Mouse (Mus musculus): Measurements from ENCODE around the gene Olfr525.

Gene Olfr525

DNA sequence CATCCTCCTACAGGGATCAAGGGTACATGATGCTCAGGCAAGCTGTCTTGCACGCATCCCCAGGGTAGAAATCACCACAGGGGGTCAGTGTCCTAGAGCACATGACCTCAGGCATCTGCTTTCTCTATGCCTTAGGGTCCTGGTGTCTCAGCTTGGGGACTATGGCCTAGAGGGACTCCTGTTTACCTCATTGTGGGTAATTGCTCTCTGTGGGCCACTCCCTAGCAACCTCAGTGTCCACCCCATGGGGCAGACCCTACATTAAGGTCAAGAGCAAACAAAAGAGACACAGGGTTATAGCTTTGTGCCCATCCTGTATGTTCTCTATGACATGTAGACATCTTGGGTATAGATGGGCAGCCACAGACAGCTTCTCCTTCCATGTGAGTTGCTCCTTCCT lies at the start of gene Olfr525:
Gene Olfr525 (plus strand): TSS at position 301 of the 400 bp plus-strand sequence.
- in situ Hi-C loops (cut with MboI), result no loop called here

DNA sequence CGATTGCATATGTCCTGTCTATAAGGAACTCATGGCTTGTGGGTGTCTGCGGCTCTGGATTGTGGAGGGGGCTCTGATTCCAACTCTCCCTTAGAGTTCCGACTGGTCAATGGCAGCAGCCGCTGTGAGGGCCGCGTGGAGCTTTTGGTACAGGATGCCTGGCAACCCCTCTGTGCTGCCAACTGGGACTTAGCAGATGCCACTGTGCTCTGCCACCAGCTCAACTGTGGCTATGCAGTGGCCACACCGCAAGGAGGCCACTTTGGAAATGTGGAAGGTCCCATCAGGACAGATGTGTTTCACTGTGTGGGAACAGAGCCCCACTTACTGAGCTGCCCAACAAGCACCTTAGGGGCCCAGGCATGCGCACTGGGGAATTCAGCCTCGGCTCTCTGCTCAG lies 24.9 kb upstream of the Olfr525 start:
- in situ Hi-C loops (cut with MboI), result no loop called here

DNA sequence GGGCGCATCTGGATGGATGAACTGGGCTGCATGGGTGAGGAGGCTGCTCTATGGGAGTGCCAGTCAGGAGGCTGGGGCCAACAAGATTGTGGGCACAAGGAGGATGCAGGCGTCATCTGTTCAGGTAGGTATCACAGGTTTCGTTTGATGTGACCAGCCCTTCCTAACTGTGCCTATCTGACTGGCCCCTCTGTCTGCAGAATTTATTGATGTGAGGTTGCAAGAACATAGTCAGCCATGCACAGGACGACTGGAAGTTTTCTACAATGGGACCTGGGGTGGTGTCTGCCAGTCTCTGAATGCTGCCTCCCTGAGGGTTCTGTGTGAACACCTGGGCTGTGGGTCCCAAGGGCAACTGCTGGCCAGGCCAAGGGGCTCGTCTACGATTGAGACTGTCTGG lies 23.8 kb upstream of the Olfr525 start:
- in situ Hi-C loops (cut with MboI), result no loop called here

DNA sequence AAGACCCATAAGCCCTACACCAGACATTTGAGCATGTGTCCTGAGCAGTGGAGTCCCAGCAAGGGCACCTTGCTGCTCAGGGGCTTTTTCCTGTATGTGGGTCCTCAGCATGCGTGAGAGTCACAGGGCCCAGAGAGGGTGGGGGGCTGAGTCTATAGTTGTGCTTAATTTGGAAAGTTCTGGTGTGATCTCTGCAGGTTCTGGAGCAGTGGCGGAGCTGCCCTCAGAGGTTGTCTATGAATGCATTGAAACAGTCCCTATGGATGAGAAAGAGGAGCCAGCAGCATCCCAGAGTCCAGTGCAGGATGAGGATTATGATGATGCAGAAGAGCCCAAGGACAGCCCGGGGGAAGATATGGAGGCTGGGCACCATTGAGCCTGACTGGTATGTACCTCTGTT lies 21.2 kb upstream of the Olfr525 start:
- in situ Hi-C loops (cut with MboI), result no loop called here

DNA sequence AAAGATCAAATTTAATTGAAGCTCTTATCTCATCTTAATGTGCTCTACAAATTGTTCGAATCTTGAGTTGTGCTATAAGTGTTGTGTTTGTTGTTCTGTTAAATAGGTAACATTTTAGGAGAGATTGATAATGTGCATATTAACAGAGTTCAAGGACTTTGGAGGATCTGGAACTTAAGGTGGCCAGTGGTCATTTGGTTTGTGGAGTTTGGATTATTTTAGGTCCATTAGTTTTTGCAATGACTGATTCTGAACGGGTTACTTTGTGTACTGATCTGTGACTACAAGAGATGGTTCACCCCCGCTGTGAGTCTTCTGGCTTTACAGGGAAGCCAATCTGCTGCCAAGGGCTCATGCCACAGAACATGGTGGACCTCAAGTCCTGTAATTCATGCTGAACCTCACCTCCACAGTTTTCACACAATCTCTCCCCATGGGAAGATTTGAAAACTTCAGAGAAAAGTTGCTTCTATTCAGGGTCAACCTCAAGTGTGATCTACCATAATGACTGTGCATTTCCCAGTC lies 735 bp upstream of the Olfr525 start:
- in situ Hi-C loops (cut with MboI), result loop anchor here (10.0 kb wide), 1 partner anchor 65 kb away; no protein-coding TSS in a partner anchor

DNA sequence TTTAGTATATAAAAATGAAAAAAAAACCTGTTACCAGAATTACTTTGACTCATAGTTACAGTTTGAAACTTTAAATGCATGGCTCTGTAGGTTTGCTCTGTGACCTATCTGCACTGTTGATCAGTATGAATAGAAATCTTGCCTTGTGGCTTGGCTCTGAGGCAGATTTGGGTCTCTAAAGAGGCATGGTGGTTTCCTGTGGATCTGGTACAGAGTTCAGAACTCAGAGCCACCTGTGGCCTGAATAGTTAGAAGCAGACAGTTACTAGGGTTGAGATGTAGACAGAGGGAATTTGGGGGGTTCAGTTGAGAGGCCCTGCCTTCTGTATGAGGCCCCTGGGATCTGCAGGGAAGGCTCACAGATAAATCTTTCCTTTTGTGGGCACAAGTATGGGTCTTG lies 477 bp downstream of the Olfr525 start:
- in situ Hi-C loops (cut with MboI), result no loop called here

DNA sequence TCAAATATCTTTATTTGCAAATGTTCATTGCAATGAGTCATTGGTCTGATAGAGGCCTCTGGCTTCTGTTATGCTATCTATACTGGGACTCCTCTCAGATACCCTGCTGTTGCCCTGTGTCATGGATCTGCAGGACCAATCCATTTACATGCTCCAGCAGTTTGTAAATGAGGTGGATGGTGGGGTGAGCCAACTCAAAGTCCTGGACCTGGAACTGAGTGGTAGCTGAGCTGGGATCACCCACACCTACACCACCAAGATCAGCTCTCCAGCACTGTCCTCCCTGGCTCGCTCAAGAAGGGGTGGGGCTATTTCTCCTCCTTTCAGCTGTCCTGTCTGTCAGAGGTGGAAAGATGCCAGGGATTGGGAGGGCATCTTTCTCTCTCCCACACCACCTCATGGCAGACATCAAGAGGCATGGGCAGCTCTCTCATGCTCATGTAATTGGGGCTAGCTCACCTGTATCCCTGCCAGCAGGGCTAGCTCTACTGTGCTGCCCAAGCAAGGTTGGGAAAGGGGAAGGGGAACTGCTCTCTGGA lies 9.2 kb downstream of the Olfr525 start:
- in situ Hi-C loops (cut with MboI), result no loop called here

DNA sequence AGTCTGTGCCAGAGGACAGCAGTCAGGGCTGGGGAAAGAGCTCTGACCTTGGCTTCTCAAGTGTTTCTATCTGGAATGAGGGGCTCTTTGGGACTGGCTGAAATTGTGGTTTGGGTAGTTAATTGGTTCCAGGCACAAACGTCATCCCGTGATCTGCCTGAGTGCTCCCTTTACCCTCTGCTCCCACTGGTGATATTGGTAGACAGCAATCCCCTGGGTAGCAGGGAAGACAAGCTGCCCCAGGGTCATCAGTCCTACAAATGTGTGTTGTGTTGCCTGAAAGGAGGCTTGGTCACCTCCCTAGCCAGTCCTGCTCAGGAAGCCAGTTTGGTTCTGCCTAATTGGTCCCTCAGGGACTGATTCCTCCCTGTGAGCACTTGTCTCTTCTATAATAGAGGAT lies 13.1 kb downstream of the Olfr525 start, which contains the start of gene Olfr527:
Gene Olfr527 (plus strand): TSS at position 301 of the 400 bp plus-strand sequence.
- in situ Hi-C loops (cut with MboI), result no loop called here

DNA sequence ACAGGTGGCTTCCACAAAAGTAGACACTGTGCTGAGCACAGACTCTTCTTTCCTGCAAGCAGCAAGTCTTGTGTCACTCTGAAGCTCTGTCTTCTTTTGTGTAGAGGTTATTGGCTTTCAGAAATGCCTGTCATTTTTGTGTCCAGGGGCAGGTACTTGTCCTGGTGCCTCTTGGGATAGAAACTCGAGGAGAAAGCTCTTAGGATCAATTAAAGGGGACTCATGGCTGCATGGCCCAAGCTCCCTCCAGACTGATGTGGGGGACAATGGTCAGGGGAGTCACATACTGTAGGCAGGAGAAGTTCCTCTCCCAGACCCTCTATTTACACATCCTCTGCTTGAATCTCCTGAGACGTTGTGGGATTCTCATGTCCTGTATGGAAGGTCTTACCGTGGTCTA lies 40.9 kb downstream of the Olfr525 start, which contains the start of gene Olfr60:
Gene Olfr60 (minus strand): TSS at position 101 of the 400 bp plus-strand sequence.
- in situ Hi-C loops (cut with MboI), result no loop called here

DNA sequence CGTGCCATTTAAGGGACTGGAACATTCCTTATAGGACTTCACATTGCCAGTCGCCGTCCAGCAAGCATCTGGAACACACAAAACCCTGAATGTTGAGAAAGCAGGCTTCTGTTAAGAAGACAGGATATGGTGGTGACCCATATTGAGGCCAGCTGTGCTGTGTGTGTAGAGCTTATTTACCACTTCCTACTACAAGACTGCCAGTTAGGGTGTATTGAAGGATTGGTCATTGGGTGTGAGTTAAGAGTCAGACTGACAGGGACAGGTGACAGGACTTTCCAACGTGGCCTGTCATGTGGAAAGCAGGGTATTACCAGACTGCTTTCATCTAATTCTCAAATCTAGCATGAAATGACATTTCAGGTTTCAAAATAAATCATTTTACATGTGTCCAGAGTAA lies 53.6 kb downstream of the Olfr525 start:
- in situ Hi-C loops (cut with MboI), result no loop called here

DNA sequence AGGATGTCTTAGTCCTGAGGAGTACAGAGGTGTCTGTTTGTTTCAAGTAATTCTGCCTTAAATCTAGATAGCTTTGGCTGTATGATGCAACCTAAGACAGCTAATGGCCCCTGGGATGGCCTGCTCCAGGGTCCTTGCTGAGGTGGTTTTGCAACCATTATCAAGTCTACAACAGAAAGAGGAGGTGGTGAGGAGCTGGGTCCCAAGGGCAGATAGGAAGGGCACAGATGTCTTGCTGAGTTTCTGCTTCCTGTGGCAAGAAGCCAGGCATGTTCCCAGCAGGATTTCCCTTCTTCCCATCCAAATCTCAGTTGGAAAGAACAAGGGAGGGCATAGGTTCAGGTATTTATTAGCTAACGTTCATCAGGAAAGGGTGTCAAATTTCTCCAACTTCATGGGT lies 55.6 kb downstream of the Olfr525 start, which contains the start of gene Olfr530:
Gene Olfr530 (minus strand): TSS at position 101 of the 400 bp plus-strand sequence.
- in situ Hi-C loops (cut with MboI), result no loop called here

DNA sequence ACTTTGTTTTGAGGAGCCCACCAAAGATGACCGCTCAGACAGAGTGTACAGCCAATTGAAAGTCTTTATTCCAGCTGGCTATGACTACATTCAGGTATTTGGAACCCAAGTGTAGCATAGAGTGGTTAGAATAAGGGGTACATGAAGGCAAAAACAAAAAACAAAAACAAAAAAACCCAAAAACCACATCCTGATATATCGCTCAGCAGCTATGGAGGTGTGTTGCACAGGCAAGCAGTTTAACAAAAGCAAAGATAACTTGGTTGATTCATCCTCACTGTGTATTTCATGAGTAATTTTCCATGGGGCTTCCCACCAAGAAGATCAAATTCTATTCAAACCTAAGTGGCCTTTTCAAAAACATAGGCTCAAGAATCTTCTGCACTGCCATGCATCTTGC lies 56.3 kb downstream of the Olfr525 start:
- in situ Hi-C loops (cut with MboI), result no loop called here
